Mouse (Mus musculus) cerebellum, adult 9-10 months (tissue): ENCODE data around the gene Cand2.

ENCODE experiments used
- DNase-seq: peaks from one replicate; pipeline ENCODE4 v3.0.0; 2022

Cand2 gene

DNA sequence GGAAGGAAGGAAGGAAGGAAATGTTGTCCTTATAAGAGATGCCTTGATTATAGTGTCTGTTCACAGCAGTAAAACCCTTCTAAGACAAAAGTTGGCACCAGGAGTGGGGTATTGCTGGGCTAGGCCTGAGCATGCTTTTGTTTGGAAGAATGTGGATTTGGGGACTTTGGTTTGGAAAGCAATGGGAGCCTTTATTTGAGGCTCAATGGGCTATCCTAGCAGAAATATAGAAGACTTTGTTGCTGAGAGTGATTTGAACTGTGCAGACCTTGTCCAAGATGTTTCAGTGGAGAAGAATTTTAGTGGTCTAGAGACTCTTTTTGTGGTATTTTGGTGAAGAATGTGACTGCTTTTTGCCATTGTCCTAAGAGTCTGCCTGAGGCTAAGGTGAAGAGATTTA lies 59.5 kb downstream of the Cand2 start:
- no peak for DNase-seq

- peak; percentile 86 for DNase-seq
Observed at GRCm38 (mm10) chr6:115838161-115838597, 63.8 kb downstream of the Cand2 start, which contains the start of gene Efcab12. Gene Efcab12 (minus strand): TSS chr6:115838412.

DNA sequence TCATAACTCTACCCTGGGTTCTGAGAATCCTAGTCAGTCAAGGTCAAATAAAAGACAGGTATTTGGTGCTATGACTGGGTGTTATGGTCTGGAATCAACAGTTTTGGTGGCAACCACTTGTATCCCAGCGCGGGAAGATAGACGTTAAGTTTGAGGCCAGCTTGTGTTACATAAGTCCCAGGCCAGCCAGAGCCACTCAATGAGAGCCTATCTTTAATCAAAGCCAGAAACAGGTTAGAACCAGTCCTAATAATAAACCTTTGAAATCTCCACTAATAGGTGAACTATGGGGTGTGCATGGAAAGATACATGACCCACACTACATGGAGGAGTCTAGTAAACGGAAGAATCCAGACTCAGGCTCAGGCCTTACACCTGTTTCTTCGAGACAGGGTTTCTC lies 64.4 kb downstream of the Cand2 start:
- no peak for DNase-seq

DNA sequence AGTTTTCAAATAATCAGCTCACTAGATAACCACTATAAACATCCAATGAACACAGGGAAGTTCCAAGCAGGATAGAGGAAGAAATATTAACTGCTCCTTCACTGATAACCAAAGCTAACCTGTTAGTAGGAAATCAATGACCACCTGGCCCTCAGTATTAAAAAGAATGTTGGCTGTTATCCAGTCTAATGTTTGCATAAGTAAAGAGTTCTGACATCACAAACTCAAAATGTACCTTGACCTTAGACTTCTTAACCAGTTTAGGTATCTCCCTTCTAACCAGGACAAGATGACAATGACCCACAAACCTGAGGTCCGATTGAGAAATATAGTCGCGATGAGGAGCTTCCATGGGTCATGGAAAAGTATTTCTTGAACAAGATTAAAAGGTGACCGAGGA lies 70.7 kb downstream of the Cand2 start:
- DNase-seq: no peak

DNA sequence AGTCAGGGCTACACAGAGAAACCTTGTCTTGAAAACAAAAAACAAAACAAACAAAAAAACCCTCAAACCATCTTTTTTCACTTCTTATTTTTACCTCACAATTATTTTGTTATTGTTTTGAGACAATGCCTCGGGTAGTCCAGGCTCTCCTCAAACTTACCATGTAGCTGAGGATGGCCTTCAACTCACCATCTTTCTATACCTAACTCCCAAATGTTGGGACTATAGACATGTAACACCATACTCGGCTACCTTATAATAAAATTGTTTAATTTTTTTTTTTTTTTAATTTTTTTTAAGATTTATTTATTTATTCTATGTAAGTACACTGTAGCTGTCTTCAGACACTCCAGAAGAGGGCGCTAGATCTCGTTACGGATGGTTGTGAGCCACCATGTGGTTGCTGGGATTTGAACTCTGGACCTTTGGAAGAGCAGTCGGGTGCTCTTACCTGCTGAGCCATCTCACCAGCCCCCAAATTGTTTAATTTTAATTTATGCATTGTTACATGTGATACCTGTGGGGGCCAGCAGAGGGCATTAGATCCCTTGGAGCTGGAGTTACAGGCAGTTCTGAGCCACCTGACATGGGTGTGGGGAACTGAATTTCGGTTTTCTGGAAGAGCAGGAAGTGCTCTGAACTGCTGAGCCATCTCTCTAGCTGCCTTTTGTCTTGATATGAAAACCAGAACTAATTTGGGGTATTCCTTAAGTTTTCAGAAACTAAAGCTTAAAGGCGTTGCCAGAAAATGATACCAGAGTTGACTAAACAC lies 72.5 kb downstream of the Cand2 start:
- peak; percentile 72 for DNase-seq

- DNase-seq: no peak
Observed at GRCm38 (mm10) chr6:115848598-115849304, 74.4 kb downstream of the Cand2 start.

- DNase-seq: no peak
Observed at GRCm38 (mm10) chr6:115852446-115853090, 78.2 kb downstream of the Cand2 start.

DNA sequence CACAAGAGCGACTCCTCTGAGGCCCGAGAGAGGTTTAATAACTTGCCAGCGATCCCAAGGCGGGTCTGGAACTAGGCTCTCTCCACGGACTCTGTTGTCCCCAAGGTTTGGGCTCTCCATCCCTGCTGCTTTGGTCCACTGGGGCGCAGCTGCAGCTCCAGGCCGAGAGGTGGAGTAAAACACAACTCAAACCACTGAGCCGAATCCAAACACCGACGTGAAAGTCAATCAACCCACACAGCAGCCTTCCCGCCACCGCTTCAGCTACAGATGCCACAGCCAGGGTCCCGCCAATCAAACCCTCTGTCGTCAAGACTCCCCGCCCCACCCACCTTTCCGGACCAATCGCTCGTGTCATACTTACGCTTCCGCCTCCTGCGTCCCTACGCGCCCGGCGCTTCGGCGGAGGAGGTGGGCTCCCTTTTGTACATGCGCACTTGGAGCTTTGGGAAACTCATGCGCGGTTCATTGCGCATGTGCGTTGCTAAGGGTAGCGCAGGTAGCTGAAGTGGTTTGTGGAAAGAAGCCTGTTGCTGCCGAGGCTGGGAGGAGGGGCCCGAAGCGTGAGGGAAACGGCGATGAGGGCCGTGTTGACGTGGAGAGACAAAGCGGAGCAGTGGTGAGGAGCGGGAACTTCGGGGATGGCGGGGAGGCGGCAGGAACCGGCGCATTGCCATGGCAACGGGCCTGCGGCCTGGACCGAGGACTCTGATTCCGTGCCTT lies 78.9 kb downstream of the Cand2 start, which contains the start of the genes Mbd4 and Ift122:
Gene Mbd4 (minus strand): TSS at position 281 of the 723 bp plus-strand sequence.
Gene Ift122 (plus strand): TSS at position 380 of the 723 bp plus-strand sequence.
- DNase-seq: peak; percentile 98

- DNase-seq: peak; percentile 32
Observed at GRCm38 (mm10) chr6:115853985-115854384, 79.6 kb downstream of the Cand2 start.

DNA sequence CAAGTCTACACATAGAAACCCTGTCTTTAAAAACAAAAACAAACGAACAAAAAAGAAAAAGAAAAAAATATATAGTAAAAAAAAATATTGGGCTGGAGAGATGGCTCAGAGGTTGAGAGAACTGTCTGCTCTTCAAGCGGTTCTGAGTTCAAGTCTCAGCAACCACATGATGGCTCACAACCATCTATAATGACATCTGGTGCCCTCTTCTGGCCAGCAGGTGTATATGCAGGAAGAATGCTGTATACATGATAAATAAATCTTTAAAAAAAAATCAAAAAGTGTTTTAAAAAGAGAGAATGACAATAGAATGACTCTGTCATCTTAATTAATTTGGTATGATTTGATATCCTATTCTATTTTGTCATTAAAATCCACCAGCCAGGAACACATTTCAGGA lies 80.1 kb downstream of the Cand2 start:
- peak; percentile 31 for DNase-seq
